Mouse (Mus musculus) stomach, postnatal 0 days (tissue): ENCODE data around the gene Rnf41. TPM values are rescaled to one million over a fixed set of nuclear protein-coding genes. Genes with fewer than 3 reads are reported as not detected.

Source experiments
- ATAC-seq: fragments of 200-750 bp; cut with Nextera tagmentation; 2 replicates; pipeline ENCODE4 v1.8.0; 2017; ENCODE audit not compliant: low FRiP score, low TSS enrichment
- DNase-seq: peaks from one replicate; pipeline ENCODE4 v3.0.0-alpha.2; 2016; ENCODE audit warnings: low spot score
- H3K27ac ChIP-seq: fragments of 300-500 bp; sonication (generic); replicated peaks from 2 replicates; pipeline ENCODE4 v1.5.1; 2014; ENCODE audit warnings: mild to moderate bottlenecking, control low read depth
- H3K27me3 ChIP-seq: fragments of 300-500 bp; sonication (generic); 2 replicates; pipeline ENCODE4 v1.6.1; 2014; ENCODE audit warnings: low read length; ENCODE audit not compliant: control insufficient read depth, insufficient read depth
- H3K36me3 ChIP-seq: fragments of 300-500 bp; sonication (generic); 2 replicates; pipeline ENCODE4 v1.6.1; 2014; ENCODE audit warnings: low read length, mixed read lengths; ENCODE audit not compliant: control insufficient read depth, insufficient read depth
- H3K4me1 ChIP-seq: fragments of 300-500 bp; sonication (generic); replicated peaks from 2 replicates; pipeline ENCODE4 v1.6.1; 2014; ENCODE audit warnings: antibody characterized with exemption; ENCODE audit not compliant: control insufficient read depth, insufficient read depth
- H3K4me2 ChIP-seq: fragments of 300-500 bp; sonication (generic); replicated peaks from 2 replicates; pipeline ENCODE4 v1.6.1; 2014; ENCODE audit warnings: low read depth, mild to moderate bottlenecking, control low read depth, moderate library complexity
- H3K4me3 ChIP-seq: fragments of 300-500 bp; sonication (generic); 2 replicates; pipeline ENCODE4 v1.5.1; 2014; ENCODE audit warnings: low read depth, low read length, control low read depth
- H3K9ac ChIP-seq: fragments of 300-500 bp; sonication (generic); 2 replicates; pipeline ENCODE4 v1.6.1; 2014; ENCODE audit warnings: mild to moderate bottlenecking, low read length, control low read depth, mixed read lengths
- H3K9me3 ChIP-seq: fragments of 300-500 bp; sonication (generic); 2 replicates; pipeline ENCODE4 v1.6.1; 2016; ENCODE audit warnings: low read length; ENCODE audit not compliant: control insufficient read depth
- CTCF ChIP-seq: IDR thresholded peaks from 2 replicates; pipeline ENCODE4 v1.5.1; 2016; ENCODE audit warnings: antibody characterized with exemption, low read depth, mild to moderate bottlenecking, moderate library complexity
- EP300 ChIP-seq: optimal IDR thresholded peaks from 2 replicates; pipeline ENCODE3; 2016; ENCODE audit warnings: antibody characterized with exemption
- WGBS: fragments of 180-500 bp; shearing (Covaris S2); extraction: QIAGEN DNeasy Blood & Tissue Kit; methylation state at CpG from one replicate; pipeline ENCODE4 v1.1.7; 2014; 5-methylcytosine and 5-hydroxymethylcytosine counted together
- polyA plus RNA-seq: library from polyadenylated mRNA; unstranded; fragments of >200 nt; fragmentation: Nextera tagmentation; extraction: Ambion mirVana; gene quantifications from 2 replicates; pipeline ENCODE4 v1.2.1, GENCODE M21; 2015

The Rnf41 gene
- polyA plus RNA-seq, 1 experiment from 2014 or later: 18.9 TPM

DNA sequence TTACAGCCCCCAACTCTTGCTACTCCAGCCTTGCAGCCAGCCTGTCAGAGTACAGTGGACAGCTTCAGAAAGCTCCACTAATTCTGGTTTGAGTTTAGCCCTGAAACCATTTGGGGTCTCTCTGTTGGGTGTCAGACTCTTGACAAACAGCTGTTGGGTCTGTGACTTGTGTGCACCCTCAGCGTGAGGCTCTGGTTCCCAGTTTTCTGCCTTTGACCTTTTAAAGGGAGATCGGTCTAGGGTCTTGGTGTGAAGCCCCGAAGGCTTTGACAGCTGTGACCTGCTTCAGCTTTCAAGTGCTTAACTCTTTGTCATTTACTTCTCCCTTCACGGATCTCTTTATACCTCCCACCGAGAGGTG lies 48.8 kb downstream of the Rnf41 start:
- Histone ChIP-seq H3K9me3 (no peaks in the 10 kb centered on the region), H3K4me1 (0 out of 2 replicates have a peak, but pooled peaks cover 2% of the 10 kb centered on the region), H3K27me3 (no peaks in the 10 kb centered on the region), H3K9ac (peak overlapping the region; percentile 90), H3K27ac (peak overlapping the region; percentile 96), H3K4me2 (peak overlapping the region; percentile 76), H3K36me3 (peaks cover 20% of the 10 kb centered on the region), H3K4me3 (peak overlapping the region; percentile 93)
- DNase-seq (no peak), ATAC-seq (no peak)
- 6% methylated on average over 5 of the region's 5 CpGs for WGBS
- TF ChIP-seq CTCF: no peak
- no peak for TF ChIP-seq EP300

DNA sequence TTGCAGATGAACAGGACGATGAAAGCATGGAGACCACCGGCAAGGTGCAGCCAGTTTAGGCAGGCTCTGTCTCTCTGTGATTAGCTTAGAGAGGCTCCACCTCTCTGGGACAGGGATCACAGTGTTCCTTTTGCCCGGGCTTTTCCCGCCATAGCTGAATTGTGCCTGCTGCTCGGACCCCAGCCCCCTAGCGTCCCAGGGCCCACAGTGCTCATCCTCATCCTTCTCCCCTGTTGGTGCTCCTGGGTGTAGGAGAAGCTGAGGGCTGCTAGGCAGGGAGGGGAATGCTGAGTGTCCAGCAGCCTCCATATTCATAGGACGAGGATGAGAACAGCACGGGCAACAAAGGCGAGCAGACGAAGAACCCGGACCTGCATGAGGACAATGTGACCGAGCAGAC lies 62.9 kb downstream of the Rnf41 start:
- no peak for DNase-seq

DNA sequence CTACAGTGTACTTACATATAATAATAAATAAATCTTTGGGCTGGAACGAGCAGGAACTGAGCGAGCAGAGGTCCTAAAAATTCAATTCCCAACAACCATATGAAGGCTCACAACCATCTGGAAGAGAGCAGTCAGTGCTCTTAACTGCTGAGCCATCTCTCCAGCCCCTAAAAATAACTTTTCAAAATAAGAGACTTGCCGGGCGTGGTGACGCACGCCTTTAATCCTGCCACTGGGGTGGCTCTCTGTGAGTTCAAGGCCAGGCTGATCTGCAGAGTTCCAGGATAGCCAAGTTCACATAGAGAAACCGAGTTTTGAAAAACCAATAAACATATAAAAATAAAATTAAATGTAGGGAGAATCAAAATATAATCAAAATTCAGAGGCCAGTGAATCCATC lies 74.9 kb downstream of the Rnf41 start:
- DNase-seq: no peak
- Histone ChIP-seq H3K9ac (no peak overlapping the region), H3K4me3 (no peak overlapping the region), H3K9me3 (no peaks in the 10 kb centered on the region), H3K27me3 (no peaks in the 10 kb centered on the region), H3K36me3 (peaks cover 52% of the 10 kb centered on the region), H3K4me2 (no peak overlapping the region), H3K4me1 (peaks cover 4% of the 10 kb centered on the region; the same call in 1 of the 2 replicates), H3K27ac (no peak overlapping the region)
- TF ChIP-seq EP300 (no peak), CTCF (no peak)
- 84% methylated on average over 7 of the region's 7 CpGs for WGBS
- no peak for ATAC-seq

More for the DNA sequence above, 62.9 kb downstream of the Rnf41 start:
- Histone ChIP-seq H3K9ac (no peak overlapping the region), H3K36me3 (peaks cover 49% of the 10 kb centered on the region), H3K4me2 (no peak overlapping the region), H3K27ac (no peak overlapping the region), H3K4me3 (no peak overlapping the region), H3K9me3 (no peaks in the 10 kb centered on the region), H3K27me3 (no peaks in the 10 kb centered on the region), H3K4me1 (no peaks in the 10 kb centered on the region)
- ATAC-seq: no peak
- 89% methylated on average over 12 of the region's 12 CpGs for WGBS
- no peak for TF ChIP-seq CTCF
- no peak for TF ChIP-seq EP300

DNA sequence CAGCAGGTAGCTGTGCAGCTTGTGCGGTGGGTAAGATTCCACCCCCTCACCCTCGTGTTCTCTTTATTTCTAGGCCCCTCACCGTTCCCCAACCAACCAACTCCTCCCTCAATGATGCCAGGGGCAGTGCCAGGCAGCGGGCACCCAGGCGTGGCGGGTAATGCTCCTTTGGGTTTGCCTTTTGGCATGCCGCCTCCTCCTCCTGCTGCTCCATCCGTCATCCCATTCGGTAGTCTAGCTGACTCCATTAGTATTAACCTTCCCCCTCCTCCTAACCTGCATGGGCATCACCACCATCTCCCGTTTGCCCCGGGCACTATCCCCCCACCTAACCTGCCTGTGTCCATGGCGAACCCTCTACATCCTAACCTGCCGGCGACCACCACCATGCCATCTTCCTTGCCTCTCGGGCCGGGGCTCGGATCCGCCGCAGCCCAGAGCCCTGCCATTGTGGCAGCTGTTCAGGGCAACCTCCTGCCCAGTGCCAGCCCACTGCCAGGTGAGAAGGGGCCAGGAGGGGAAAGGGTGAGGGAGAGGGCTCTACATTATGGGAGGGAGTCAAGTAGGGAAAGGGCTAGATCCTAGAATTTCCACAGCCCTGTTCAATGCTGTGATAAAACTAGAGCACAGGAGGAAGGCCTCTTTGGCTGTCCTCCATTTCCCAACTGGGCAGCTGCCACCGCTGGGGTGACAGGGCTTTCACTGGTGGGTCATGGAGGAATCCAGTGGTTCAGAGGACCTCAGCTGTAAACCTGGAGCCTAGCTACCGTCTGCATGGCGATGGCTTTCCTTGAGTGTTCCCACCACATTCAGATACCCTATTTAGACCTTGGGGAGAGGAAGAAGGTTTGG lies 76.6 kb downstream of the Rnf41 start:
- no peak for DNase-seq
- H3K36me3 ChIP-seq: peaks cover 37% of the 10 kb centered on the region
- no peak overlapping the region for H3K4me2 ChIP-seq

GRCm38 (mm10) chr10:128488776-128489175 lies 77.3 kb downstream of the Rnf41 start:
- DNase-seq (no peak), ATAC-seq (no peak)
- Histone ChIP-seq H3K4me1 (peaks cover 4% of the 10 kb centered on the region; the same call in 1 of the 2 replicates), H3K4me3 (no peak overlapping the region), H3K27me3 (no peaks in the 10 kb centered on the region), H3K9me3 (no peaks in the 10 kb centered on the region), H3K36me3 (peaks cover 34% of the 10 kb centered on the region), H3K9ac (no peak overlapping the region), H3K4me2 (no peak overlapping the region), H3K27ac (peak overlapping the region; percentile 99; the same call in 1 of the 2 replicates)
- 60% methylated on average over 4 of the region's 4 CpGs for WGBS
- TF ChIP-seq EP300: no peak

More for the DNA sequence above, 76.6 kb downstream of the Rnf41 start:
- no peak for TF ChIP-seq CTCF
- no peak for TF ChIP-seq EP300
- no peak overlapping the region for H3K4me3 ChIP-seq
- peaks cover 4% of the 10 kb centered on the region; the same call in 1 of the 2 replicates for H3K4me1 ChIP-seq
- ATAC-seq: no peak
- no peaks in the 10 kb centered on the region for H3K27me3 ChIP-seq
- H3K27ac ChIP-seq: peak overlapping the region; percentile 99; the same call in 1 of the 2 replicates
- no peak overlapping the region for H3K9ac ChIP-seq
- no peaks in the 10 kb centered on the region for H3K9me3 ChIP-seq
- WGBS: 86% methylated on average over 22 of the region's 22 CpGs

DNA sequence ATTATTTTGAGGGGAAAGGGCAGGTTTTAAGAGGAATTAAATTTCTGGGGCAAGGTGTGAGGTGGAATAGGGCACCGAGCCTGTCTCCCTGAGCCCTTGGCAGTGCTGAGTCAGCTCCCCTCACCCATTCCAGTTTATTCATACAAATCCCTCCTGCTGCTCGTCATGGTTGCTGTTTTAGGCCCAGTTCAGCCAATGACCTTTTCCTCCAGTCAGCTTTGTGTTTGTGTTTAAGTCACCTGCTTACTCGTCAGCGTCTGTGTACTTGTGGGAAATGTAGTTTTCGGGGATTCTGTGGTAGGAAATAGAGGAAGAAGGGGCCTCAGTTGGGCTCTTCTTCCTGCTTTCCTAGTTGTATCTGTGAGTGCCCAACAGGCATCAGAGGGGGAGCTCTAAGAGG lies 77.9 kb downstream of the Rnf41 start:
- Histone ChIP-seq H3K27ac (peak overlapping the region; percentile 99), H3K4me2 (no peak overlapping the region; the same call in 1 of the 2 replicates), H3K36me3 (peaks cover 34% of the 10 kb centered on the region), H3K27me3 (no peaks in the 10 kb centered on the region), H3K9ac (peak overlapping the region; percentile 43; the same call in 1 of the 2 replicates), H3K4me1 (peaks cover 4% of the 10 kb centered on the region; the same call in 1 of the 2 replicates), H3K9me3 (no peaks in the 10 kb centered on the region), H3K4me3 (no peak overlapping the region)
- no peak for DNase-seq
- 39% methylated on average over 5 of the region's 5 CpGs for WGBS
- TF ChIP-seq CTCF: no peak
- TF ChIP-seq EP300: no peak
- no peak for ATAC-seq
